Mouse (Mus musculus) heart, embryonic 13.5 days (tissue): ENCODE measurements at regions not wholly inside any gene's neighbourhood (a gene's known extent, or its start where the extent isn't known, plus 50 kb on each side); places are given as distances from the start of the nearest gene placed in this dataset.

Source experiments
- ATAC-seq: fragments of 200-750 bp; cut with Nextera tagmentation; 2 replicates; pipeline ENCODE4 v1.8.0; 2017; ENCODE audit warnings: moderate TSS enrichment; ENCODE audit not compliant: insufficient number of reproducible peaks, low FRiP score, low TSS enrichment; ENCODE audit errors: extremely low read depth
- H3K27ac ChIP-seq: fragments of 300-500 bp; sonication (generic); replicated peaks from 2 replicates; pipeline ENCODE4 v1.5.1; 2015; ENCODE audit warnings: moderate library complexity, mild to moderate bottlenecking, inconsistent platforms
- H3K27me3 ChIP-seq: fragments of 300-500 bp; sonication (generic); replicated peaks from 2 replicates; pipeline ENCODE4 v1.6.1; 2015; ENCODE audit warnings: mild to moderate bottlenecking, inconsistent platforms
- H3K36me3 ChIP-seq: fragments of 300-500 bp; sonication (generic); 2 replicates; pipeline ENCODE4 v1.6.1; 2015; ENCODE audit warnings: mild to moderate bottlenecking, inconsistent platforms
- H3K4me1 ChIP-seq: fragments of 300-500 bp; sonication (generic); 2 replicates; pipeline ENCODE4 v1.6.1; 2015; ENCODE audit warnings: inconsistent platforms
- H3K4me2 ChIP-seq: fragments of 300-500 bp; sonication (generic); 2 replicates; pipeline ENCODE4 v1.6.1; 2015; ENCODE audit warnings: inconsistent platforms, mild to moderate bottlenecking, moderate library complexity
- H3K4me3 ChIP-seq: fragments of 300-500 bp; sonication (generic); 2 replicates; pipeline ENCODE4 v1.5.1; 2015; ENCODE audit warnings: moderate library complexity, mild to moderate bottlenecking, inconsistent platforms
- H3K9ac ChIP-seq: fragments of 300-500 bp; sonication (generic); 2 replicates; pipeline ENCODE4 v1.6.1; 2015; ENCODE audit warnings: inconsistent platforms, mild to moderate bottlenecking, moderate library complexity
- H3K9me3 ChIP-seq: fragments of 300-500 bp; sonication (generic); 2 replicates; pipeline ENCODE4 v1.6.1; 2016; ENCODE audit warnings: inconsistent platforms
- WGBS: fragments of 180-500 bp; shearing (Covaris S2); methylation state at CpG from one replicate; pipeline ENCODE4 v1.1.7; 2015; ENCODE audit warnings: mixed read lengths; 5-methylcytosine and 5-hydroxymethylcytosine counted together

DNA sequence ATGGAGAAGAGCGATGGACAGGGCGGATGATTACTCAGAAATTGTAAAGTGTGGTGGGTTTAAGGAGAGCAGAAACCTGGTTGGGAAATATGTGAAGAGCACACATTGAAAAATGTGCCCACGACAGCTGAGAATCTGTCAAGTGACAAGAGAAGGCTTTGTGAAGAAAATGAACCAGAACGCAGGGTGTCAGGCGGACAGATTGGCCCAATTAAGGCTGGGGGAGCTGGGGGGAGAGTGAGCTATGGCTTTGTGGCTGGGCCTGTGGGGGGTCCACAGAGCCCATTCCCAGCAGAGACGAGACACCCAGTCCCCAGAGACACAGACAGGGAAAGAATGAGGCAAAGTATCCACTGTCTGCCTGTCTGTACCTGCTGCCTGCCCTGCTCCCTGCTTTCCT, 153.3 kb downstream of the Shq1 start:
- Histone ChIP-seq H3K4me1 (peaks cover 10% of the 10 kb centered on the region), H3K4me2 (no peak overlapping the region), H3K36me3 (no peaks in the 10 kb centered on the region), H3K9ac (no peak overlapping the region), H3K9me3 (no peaks in the 10 kb centered on the region), H3K4me3 (no peak overlapping the region), H3K27ac (no peak overlapping the region), H3K27me3 (peaks cover 54% of the 10 kb centered on the region)
- WGBS, result 78% methylated on average over 6 of the region's 6 CpGs
- ATAC-seq, result no peak

DNA sequence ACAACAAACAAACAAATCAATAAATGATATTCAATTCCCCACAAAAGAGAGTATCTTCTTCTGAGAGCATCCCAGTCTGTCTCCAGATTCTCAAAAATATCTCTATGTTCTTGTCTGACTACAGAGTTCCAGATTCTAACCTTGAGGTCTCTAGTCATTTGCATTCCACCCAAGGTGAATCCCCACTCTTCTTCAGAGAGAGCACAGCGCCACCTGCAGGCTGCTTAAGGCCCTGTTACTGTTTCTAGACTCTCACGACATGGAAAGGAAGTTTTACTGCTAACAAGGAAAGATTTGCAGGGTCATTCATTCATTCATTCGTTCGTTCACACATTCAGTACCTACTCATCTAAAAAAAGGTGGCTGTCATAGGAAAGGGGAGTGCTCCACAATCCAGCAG, 158.3 kb downstream of the Shq1 start:
- Histone ChIP-seq H3K4me2 (no peak overlapping the region), H3K4me3 (no peak overlapping the region), H3K9ac (no peak overlapping the region), H3K9me3 (no peaks in the 10 kb centered on the region), H3K36me3 (no peaks in the 10 kb centered on the region), H3K27ac (no peak overlapping the region), H3K27me3 (peaks cover 29% of the 10 kb centered on the region), H3K4me1 (peaks cover 10% of the 10 kb centered on the region)
- WGBS, result 39% methylated on average over 4 of the region's 4 CpGs
- no peak for ATAC-seq

DNA sequence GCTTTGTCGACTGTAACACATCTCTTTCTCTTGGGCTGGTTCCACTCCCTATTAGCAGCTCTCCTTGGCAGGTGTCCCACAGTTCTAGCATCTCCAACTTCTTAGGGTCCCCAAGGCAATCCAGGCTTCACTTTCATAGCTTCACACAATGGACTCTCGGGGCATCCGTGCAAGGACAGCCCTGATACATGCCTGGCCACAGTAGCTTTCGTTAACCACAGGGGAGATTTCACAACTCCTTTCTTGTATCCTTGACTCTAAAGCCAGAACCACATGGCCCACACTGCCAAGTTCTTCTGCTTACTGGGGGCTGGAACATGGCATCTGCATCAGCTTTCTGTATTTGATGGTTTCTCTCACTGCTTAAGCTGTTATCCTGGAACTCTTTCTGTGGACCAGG, 160.3 kb downstream of the Shq1 start:
- Histone ChIP-seq H3K27me3 (peaks cover 29% of the 10 kb centered on the region), H3K36me3 (no peaks in the 10 kb centered on the region), H3K4me2 (no peak overlapping the region), H3K4me3 (no peak overlapping the region), H3K9ac (no peak overlapping the region), H3K4me1 (peaks cover 2% of the 10 kb centered on the region; the same call in 1 of the 2 replicates), H3K9me3 (no peaks in the 10 kb centered on the region), H3K27ac (no peak overlapping the region)
- 75% methylated on average over 4 of the region's 4 CpGs for WGBS
- ATAC-seq, result no peak

- H3K4me1 ChIP-seq, result peaks cover 13% of the 10 kb centered on the region
- H3K9ac ChIP-seq, result no peak overlapping the region
- no peaks in the 10 kb centered on the region for H3K9me3 ChIP-seq
- no peak for ATAC-seq
- H3K4me2 ChIP-seq, result no peak overlapping the region
- no peak overlapping the region for H3K4me3 ChIP-seq
- H3K36me3 ChIP-seq, result no peaks in the 10 kb centered on the region
- H3K27ac ChIP-seq, result no peak overlapping the region
- 76% methylated on average over 15 of the region's 15 CpGs for WGBS
- H3K27me3 ChIP-seq, result peaks cover 31% of the 10 kb centered on the region
Observed at GRCm38 (mm10) chr6:100505506-100506247, 165.3 kb downstream of the Shq1 start.

DNA sequence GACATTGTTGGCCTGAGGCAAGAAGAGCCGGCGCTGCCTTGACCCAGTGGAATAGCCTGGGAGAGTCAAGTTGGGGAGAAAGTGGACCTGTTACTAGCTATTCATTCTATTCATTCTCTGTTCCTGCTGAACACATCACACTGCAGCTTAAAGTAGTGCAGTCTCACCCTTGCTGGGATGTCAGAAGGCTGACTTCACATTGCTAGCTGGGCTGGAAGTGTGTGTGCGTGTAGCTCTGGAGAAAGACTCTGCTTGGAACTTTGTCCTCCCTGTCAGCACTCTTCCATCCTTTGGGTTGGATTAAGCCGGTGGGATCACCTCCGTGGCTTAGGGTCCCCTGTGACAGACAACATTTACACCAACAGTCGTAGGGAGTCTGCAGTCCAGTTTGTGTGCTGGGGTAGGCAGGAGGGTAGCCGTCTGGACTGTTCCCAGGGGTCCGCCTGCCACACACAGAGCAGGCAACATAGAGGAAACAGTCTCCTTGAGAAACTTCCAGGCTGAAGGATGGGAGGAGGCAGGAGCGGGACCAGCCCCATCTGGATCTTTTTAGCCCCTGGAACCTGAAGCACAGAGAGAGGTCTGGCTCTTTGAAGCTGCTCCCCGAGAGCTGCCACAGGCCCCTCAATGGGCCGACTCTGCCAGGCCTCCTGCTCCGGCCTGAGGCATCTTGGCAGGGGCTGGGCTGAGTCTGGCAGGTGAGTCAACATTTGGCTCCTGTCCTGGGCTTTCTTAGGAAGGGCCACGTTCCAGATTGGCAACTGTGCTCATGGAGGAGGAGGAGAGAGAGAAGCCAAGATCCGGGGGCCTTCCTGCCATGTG, 167.8 kb downstream of the Shq1 start:
- Histone ChIP-seq H3K9me3 (no peaks in the 10 kb centered on the region), H3K4me1 (peaks cover 18% of the 10 kb centered on the region), H3K27ac (no peak overlapping the region), H3K36me3 (no peaks in the 10 kb centered on the region), H3K9ac (no peak overlapping the region), H3K4me2 (no peak overlapping the region), H3K27me3 (peaks cover 36% of the 10 kb centered on the region), H3K4me3 (no peak overlapping the region)
- ATAC-seq, result no peak
- 57% methylated on average over 14 of the region's 14 CpGs for WGBS

GRCm38 (mm10) chr6:100502139-100502538, 168.8 kb downstream of the Shq1 start:
- Histone ChIP-seq H3K9ac (no peak overlapping the region), H3K4me2 (no peak overlapping the region), H3K4me3 (no peak overlapping the region), H3K27ac (no peak overlapping the region), H3K9me3 (no peaks in the 10 kb centered on the region), H3K4me1 (peaks cover 18% of the 10 kb centered on the region), H3K36me3 (no peaks in the 10 kb centered on the region), H3K27me3 (peaks cover 32% of the 10 kb centered on the region)
- WGBS, result 44% methylated on average over 6 of the region's 6 CpGs
- no peak for ATAC-seq

GRCm38 (mm10) chr6:100500741-100501140, 170.2 kb downstream of the Shq1 start:
- no peak overlapping the region for H3K4me2 ChIP-seq
- no peak overlapping the region for H3K9ac ChIP-seq
- H3K36me3 ChIP-seq, result no peaks in the 10 kb centered on the region
- H3K27ac ChIP-seq, result no peak overlapping the region
- H3K4me1 ChIP-seq, result peaks cover 18% of the 10 kb centered on the region
- no peak overlapping the region for H3K4me3 ChIP-seq
- no peak for ATAC-seq
- no peaks in the 10 kb centered on the region for H3K9me3 ChIP-seq
- WGBS, result 49% methylated on average over 2 of the region's 2 CpGs
- peaks cover 26% of the 10 kb centered on the region; the same call in 1 of the 2 replicates for H3K27me3 ChIP-seq

GRCm38 (mm10) chr6:100500060-100500459, 170.9 kb downstream of the Shq1 start:
- H3K27ac ChIP-seq, result no peak overlapping the region
- peaks cover 18% of the 10 kb centered on the region for H3K4me1 ChIP-seq
- 67% methylated on average over 8 of the region's 8 CpGs for WGBS
- no peak overlapping the region for H3K9ac ChIP-seq
- no peaks in the 10 kb centered on the region for H3K9me3 ChIP-seq
- no peak for ATAC-seq
- H3K4me2 ChIP-seq, result no peak overlapping the region
- H3K36me3 ChIP-seq, result no peaks in the 10 kb centered on the region
- H3K27me3 ChIP-seq, result peaks cover 25% of the 10 kb centered on the region; the same call in 1 of the 2 replicates
- no peak overlapping the region for H3K4me3 ChIP-seq

GRCm38 (mm10) chr6:100498861-100499271, 172.1 kb downstream of the Shq1 start:
- no peak overlapping the region for H3K27ac ChIP-seq
- no peaks in the 10 kb centered on the region for H3K36me3 ChIP-seq
- H3K4me3 ChIP-seq, result no peak overlapping the region
- H3K9ac ChIP-seq, result no peak overlapping the region
- no peak for ATAC-seq
- H3K4me1 ChIP-seq, result peaks cover 18% of the 10 kb centered on the region
- H3K27me3 ChIP-seq, result peaks cover 15% of the 10 kb centered on the region; the same call in 1 of the 2 replicates
- no peaks in the 10 kb centered on the region for H3K9me3 ChIP-seq
- 26% methylated on average over 4 of the region's 4 CpGs for WGBS
- no peak overlapping the region for H3K4me2 ChIP-seq

DNA sequence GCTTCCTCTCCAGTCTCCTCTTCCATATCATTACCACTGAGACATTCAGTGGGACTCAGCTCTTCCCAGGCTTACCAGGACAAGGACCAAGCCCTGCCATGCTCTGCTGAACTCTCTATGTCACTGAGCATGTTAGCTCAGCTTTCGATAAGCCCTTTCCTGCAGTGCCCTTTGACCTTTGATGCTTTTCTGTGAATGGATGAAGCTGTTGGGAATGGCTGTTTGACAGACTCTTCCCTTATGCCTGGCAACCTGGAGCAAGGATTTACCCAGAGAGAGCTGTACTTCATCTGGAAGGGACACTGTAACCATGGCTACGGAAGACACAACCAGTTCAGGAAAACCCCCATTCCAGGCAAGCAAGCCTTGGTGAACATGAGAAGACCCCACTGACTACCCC, 172.8 kb downstream of the Shq1 start:
- WGBS, result 69% methylated on average over 2 of the region's 2 CpGs
- H3K27ac ChIP-seq, result no peak overlapping the region
- H3K4me2 ChIP-seq, result no peak overlapping the region
- H3K4me3 ChIP-seq, result no peak overlapping the region
- no peak for ATAC-seq
- no peaks in the 10 kb centered on the region for H3K9me3 ChIP-seq
- H3K36me3 ChIP-seq, result no peaks in the 10 kb centered on the region
- H3K27me3 ChIP-seq, result peaks cover 18% of the 10 kb centered on the region; the same call in 1 of the 2 replicates
- H3K4me1 ChIP-seq, result peaks cover 14% of the 10 kb centered on the region
- H3K9ac ChIP-seq, result no peak overlapping the region

- peaks cover 24% of the 10 kb centered on the region; the same call in 1 of the 2 replicates for H3K27me3 ChIP-seq
- ATAC-seq, result no peak
- H3K9ac ChIP-seq, result no peak overlapping the region
- H3K4me3 ChIP-seq, result no peak overlapping the region
- no peak overlapping the region for H3K4me2 ChIP-seq
- H3K36me3 ChIP-seq, result no peaks in the 10 kb centered on the region
- peaks cover 4% of the 10 kb centered on the region; the same call in 1 of the 2 replicates for H3K4me1 ChIP-seq
- no peaks in the 10 kb centered on the region for H3K9me3 ChIP-seq
- no peak overlapping the region for H3K27ac ChIP-seq
Observed at GRCm38 (mm10) chr6:100496135-100496534, 174.8 kb downstream of the Shq1 start.
